7 mouse cellular contexts compared by ENCODE assay signal in genomic region chr17:83705352-83706115, GRCm38 (mm10). TPM values are rescaled to one million over a fixed set of nuclear protein-coding genes. Genes with fewer than 3 reads are reported as not detected.
DNase-seq lines count a peak whose midpoint lies in the region; ATAC-seq and TF ChIP-seq lines count a peak whose summit lies in the region.

No protein-coding gene starts in this region.

- peak; percentile 69 for DNase-seq in adrenal gland, adult 2 months
- DNase-seq in embryo, embryonic 11.5 days (ENCODE audit: low read depth, low spot score) = peak; percentile 40
- peak; percentile 86 for DNase-seq in heart, embryonic 10.5 days (ENCODE audit: low spot score)
- peak; percentile 80 for DNase-seq in neural tube, embryonic 11.5 days (ENCODE audit: low spot score)

- peaks cover 2% of the 10 kb centered on the region for H3K4me1 ChIP-seq in ES-Bruce4 (ENCODE audit: control insufficient read depth, insufficient read depth, low read length)
- peaks cover 22% of the 10 kb centered on the region for H3K4me1 ChIP-seq in heart, embryonic 10.5 days
- H3K4me1 ChIP-seq in kidney, embryonic 14.5 days (ENCODE audit: control insufficient read depth, insufficient read depth, low read length) = no peaks in the 10 kb centered on the region
- peaks cover 32% of the 10 kb centered on the region for H3K4me1 ChIP-seq in liver, embryonic 16.5 days (ENCODE audit: control insufficient read depth, low read depth, low read length)
- H3K4me1 ChIP-seq in neural tube, embryonic 11.5 days (ENCODE audit: control insufficient read depth, insufficient read depth, low read length) = 0 out of 2 replicates have a peak, but pooled peaks cover 4% of the 10 kb centered on the region

- ATAC-seq in kidney, embryonic 14.5 days (ENCODE audit: low FRiP score, low TSS enrichment) = peak; percentile 70
- peak; percentile 67 for ATAC-seq in liver, embryonic 16.5 days (ENCODE audit: low read depth)
- peak; percentile 81 for ATAC-seq in neural tube, embryonic 11.5 days (ENCODE audit: insufficient read depth, low FRiP score, low TSS enrichment)

- peak overlapping the region; percentile 82 for H3K4me3 ChIP-seq in ES-Bruce4 (ENCODE audit: low read depth, low read length)
- peak overlapping the region; percentile 98 for H3K4me3 ChIP-seq in heart, embryonic 10.5 days
- peak overlapping the region; percentile 84 for H3K4me3 ChIP-seq in kidney, embryonic 14.5 days (ENCODE audit: low read length)
- peak overlapping the region; percentile 92 for H3K4me3 ChIP-seq in liver, embryonic 16.5 days (ENCODE audit: low read depth, low read length)
- peak overlapping the region; percentile 85 for H3K4me3 ChIP-seq in neural tube, embryonic 11.5 days (ENCODE audit: low read depth, low read length)

- no peak for TF ChIP-seq EP300 in ES-Bruce4 (IDR thresholded peaks at IDR 0.05; ENCODE audit: insufficient read depth, low read depth, low read length)

- TF ChIP-seq POLR2A in ES-Bruce4 (IDR thresholded peaks at IDR 0.05; ENCODE audit: insufficient read depth, low read length) = no peak

- no peak for TF ChIP-seq CTCF in ES-Bruce4 (IDR thresholded peaks at IDR 0.05; ENCODE audit: low read depth, low read length)

- H3K27me3 ChIP-seq in ES-Bruce4 (ENCODE audit: control insufficient read depth, insufficient read depth, low read length, poor library complexity, severe bottlenecking) = no peaks in the 10 kb centered on the region
- H3K27me3 ChIP-seq in heart, embryonic 10.5 days (ENCODE audit: insufficient read depth, poor library complexity, severe bottlenecking) = no peaks in the 10 kb centered on the region
- no peaks in the 10 kb centered on the region for H3K27me3 ChIP-seq in kidney, embryonic 14.5 days (ENCODE audit: control insufficient read depth, insufficient read depth, low read length)
- H3K27me3 ChIP-seq in liver, embryonic 16.5 days (ENCODE audit: control insufficient read depth, insufficient read depth, low read depth, low read length) = no peaks in the 10 kb centered on the region
- H3K27me3 ChIP-seq in neural tube, embryonic 11.5 days (ENCODE audit: control insufficient read depth, insufficient read depth, low read length) = no peaks in the 10 kb centered on the region

- H3K9ac ChIP-seq in ES-Bruce4 (ENCODE audit: low read depth, poor library complexity, severe bottlenecking) = peak overlapping the region; percentile 96
- peak overlapping the region; percentile 97 for H3K9ac ChIP-seq in kidney, embryonic 14.5 days (ENCODE audit: low read depth, low read length)
- H3K9ac ChIP-seq in liver, embryonic 16.5 days (ENCODE audit: low read depth, low read length) = peak overlapping the region; percentile 99
- H3K9ac ChIP-seq in neural tube, embryonic 11.5 days (ENCODE audit: low read length) = peak overlapping the region; percentile 87

- H3K9me3 ChIP-seq in ES-Bruce4 (replicated peaks; ENCODE audit: control insufficient read depth, insufficient read depth, low read length, poor library complexity, severe bottlenecking) = no peaks in the 10 kb centered on the region
- H3K9me3 ChIP-seq in heart, embryonic 10.5 days = no peaks in the 10 kb centered on the region
- H3K9me3 ChIP-seq in kidney, embryonic 14.5 days (ENCODE audit: control insufficient read depth, low read length) = no peaks in the 10 kb centered on the region
- H3K9me3 ChIP-seq in liver, embryonic 16.5 days (replicated peaks; ENCODE audit: control insufficient read depth, low read length) = no peaks in the 10 kb centered on the region
- H3K9me3 ChIP-seq in neural tube, embryonic 11.5 days (ENCODE audit: control insufficient read depth, low read length) = no peaks in the 10 kb centered on the region

- peak overlapping the region; percentile 12 for H3K27ac ChIP-seq in ES-Bruce4 (ENCODE audit: insufficient read depth, low read length)
- peak overlapping the region; percentile 100 for H3K27ac ChIP-seq in heart, embryonic 10.5 days
- H3K27ac ChIP-seq in kidney, embryonic 14.5 days (ENCODE audit: low read depth, low read length) = peak overlapping the region; percentile 94
- H3K27ac ChIP-seq in liver, embryonic 16.5 days (ENCODE audit: low read length) = peak overlapping the region; percentile 97
- peak overlapping the region; percentile 62 for H3K27ac ChIP-seq in neural tube, embryonic 11.5 days (ENCODE audit: low read depth, low read length)

- 0 out of 2 replicates have a peak, but pooled peaks cover 4% of the 10 kb centered on the region for H3K36me3 ChIP-seq in ES-Bruce4 (ENCODE audit: control insufficient read depth, insufficient read depth, low read length, poor library complexity, severe bottlenecking)
- H3K36me3 ChIP-seq in heart, embryonic 10.5 days = peaks cover 14% of the 10 kb centered on the region; the same call in 1 of the 2 replicates
- H3K36me3 ChIP-seq in kidney, embryonic 14.5 days (ENCODE audit: control insufficient read depth, insufficient read depth, low read length) = peaks cover 6% of the 10 kb centered on the region; the same call in 1 of the 2 replicates
- peaks cover under 1% of the 10 kb centered on the region; the same call in 1 of the 2 replicates for H3K36me3 ChIP-seq in liver, embryonic 16.5 days (ENCODE audit: control insufficient read depth, insufficient read depth)
- H3K36me3 ChIP-seq in neural tube, embryonic 11.5 days (ENCODE audit: control insufficient read depth, insufficient read depth, low read length) = no peaks in the 10 kb centered on the region

- peak overlapping the region; percentile 94 for H3K4me2 ChIP-seq in kidney, embryonic 14.5 days (replicated peaks; ENCODE audit: low read depth, low read length)
- peak overlapping the region; percentile 97 for H3K4me2 ChIP-seq in liver, embryonic 16.5 days (ENCODE audit: low read depth, low read length)
- H3K4me2 ChIP-seq in neural tube, embryonic 11.5 days (ENCODE audit: low read depth) = peak overlapping the region; percentile 94

- 3% methylated on average over 36 of the region's 38 CpGs for WGBS in heart, embryonic 10.5 days
- WGBS in kidney, embryonic 14.5 days = 3% methylated on average over 23 of the region's 38 CpGs
- WGBS in liver, embryonic 16.5 days (ENCODE audit: insufficient replicate concordance) = under 1% methylated on average over 38 of the region's 38 CpGs
- 1% methylated on average over 27 of the region's 38 CpGs for WGBS in neural tube, embryonic 11.5 days

RNA-seq across cellular contexts. Expression of gene Mta3, which starts 0.4 kb away (rescaled TPM):
- 162 and 164 TPM in 2 replicates for polyA plus RNA-seq in ES-Bruce4 (2011; ENCODE audit: insufficient read depth, insufficient read length, low read depth, missing spikeins)
- 10 to 100 TPM; 71.1 to 80.0 TPM for total RNA-seq in adrenal gland, adult 2 months (2021)
- 55.9 and 59.6 TPM in 2 replicates for polyA plus RNA-seq in adrenal gland, adult 2 months (2012; rRNA removed)
- 45.7 and 50.5 TPM in 2 replicates for polyA plus RNA-seq in heart, embryonic 10.5 days (2016; fragmentation: Nextera tagmentation; extraction: Ambion mirVana)
- 38.6 and 42.6 TPM in 2 replicates for polyA plus RNA-seq in kidney, embryonic 14.5 days (2014; fragmentation: Nextera tagmentation; extraction: Ambion mirVana)
- 35.3 and 35.6 TPM in 2 replicates for polyA plus RNA-seq in liver, embryonic 16.5 days (2015; fragmentation: Nextera tagmentation; extraction: Ambion mirVana)
- polyA plus RNA-seq in neural tube, embryonic 11.5 days (2014; fragmentation: Nextera tagmentation; extraction: Ambion mirVana) = 33.6 and 37.3 TPM in 2 replicates

Comparison
In these comparisons a context has a peak if more than half of its experiments do, and no peak if none do; other contexts are left out.
1. Peak in every context shown above with its lines: DNase-seq, ATAC-seq, H3K4me3 ChIP-seq and H3K27ac ChIP-seq.
2. H3K27ac ChIP-seq: peak in every context shown above with its lines; median percentile 100 in heart, embryonic 10.5 days; 97 in liver, embryonic 16.5 days; 94 in kidney, embryonic 14.5 days; 62 in neural tube, embryonic 11.5 days; 12 in ES-Bruce4.